Mouse (Mus musculus): ENCODE data around the gene Eef1akmt3. TPM values are rescaled to one million over a fixed set of nuclear protein-coding genes. Genes with fewer than 3 reads are reported as not detected.

Eef1akmt3 gene
- total RNA-seq, 2 experiments from 2014 or later: 0.27 to 0.34 TPM

DNA sequence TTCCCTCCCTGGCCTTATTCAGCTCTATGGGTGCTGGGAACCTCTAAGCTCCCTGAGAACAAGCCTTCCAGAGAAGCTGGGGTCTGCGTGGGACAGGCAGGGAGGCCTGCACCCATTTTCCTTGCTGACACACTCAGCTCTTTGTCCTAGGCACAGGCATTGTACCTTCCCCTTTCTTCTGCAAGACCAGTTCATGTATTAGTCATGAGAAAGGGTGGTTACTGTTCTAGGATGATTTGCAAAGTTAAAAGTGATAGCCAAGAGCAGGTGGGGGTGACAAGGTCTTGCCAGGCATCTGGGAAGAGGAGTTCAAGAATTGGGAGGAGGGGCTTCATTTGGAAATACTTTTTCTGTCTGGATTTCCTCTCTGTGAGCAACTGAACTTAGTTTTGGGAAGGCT, 39.3 kb downstream of the Eef1akmt3 start:
- no peak for DNase-seq (ENCODE audit: low spot score in 2 of 2)

GRCm38 (mm10) chr10:127001297-127001696, 40.0 kb downstream of the Eef1akmt3 start:
- no peak for DNase-seq (ENCODE audit: low spot score in 2 of 2)

GRCm38 (mm10) chr10:127000529-127000928, 40.8 kb downstream of the Eef1akmt3 start, which contains the start of gene Avil:
Gene Avil (plus strand): TSS chr10:127000709.
- no peak for DNase-seq (ENCODE audit: low spot score in 2 of 2)

DNA sequence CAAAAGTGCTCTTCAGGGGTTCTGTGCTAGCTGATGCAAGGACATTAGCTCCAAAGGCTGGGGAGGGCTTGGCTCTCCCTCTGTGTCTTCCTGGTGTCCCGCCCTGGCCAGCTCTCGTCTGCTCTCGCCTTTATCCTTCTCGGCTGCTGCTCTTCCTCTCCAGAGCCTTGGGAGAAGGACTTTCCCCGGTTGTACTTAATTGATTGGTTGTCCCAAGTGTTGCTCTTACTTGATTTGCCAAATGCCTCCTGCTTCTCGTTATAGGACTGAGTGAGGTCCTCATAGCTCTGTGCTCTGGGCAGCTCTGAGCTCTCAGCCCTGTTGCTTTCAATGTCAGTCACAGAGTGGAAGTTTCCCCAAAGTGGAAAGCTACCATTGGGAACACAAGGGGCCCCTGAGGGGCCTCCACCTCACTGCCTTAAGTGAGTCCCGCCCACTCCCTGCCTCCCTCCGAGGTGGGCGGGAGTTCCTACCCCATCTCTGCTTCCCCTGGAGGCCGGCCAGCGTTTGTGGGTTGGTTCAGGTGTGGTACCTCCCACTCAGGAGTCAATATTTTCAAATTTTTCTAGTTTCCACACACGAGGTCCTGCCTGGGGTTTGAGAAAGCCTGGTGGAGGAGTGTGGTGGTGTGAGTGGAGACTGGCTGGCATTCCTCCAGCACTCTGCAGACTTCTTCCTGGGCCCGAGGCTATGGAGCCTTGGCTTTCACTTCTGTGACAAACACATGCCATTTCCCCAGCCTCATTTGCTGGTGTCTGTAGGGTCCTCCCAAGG, 43.8 kb downstream of the Eef1akmt3 start:
- DNase-seq (ENCODE audit: low spot score in 2 of 2): no peak

- DNase-seq (ENCODE audit: low spot score in 2 of 2): no peak
Measured at GRCm38 (mm10) chr10:126993621-126994020, 47.7 kb downstream of the Eef1akmt3 start.

DNA sequence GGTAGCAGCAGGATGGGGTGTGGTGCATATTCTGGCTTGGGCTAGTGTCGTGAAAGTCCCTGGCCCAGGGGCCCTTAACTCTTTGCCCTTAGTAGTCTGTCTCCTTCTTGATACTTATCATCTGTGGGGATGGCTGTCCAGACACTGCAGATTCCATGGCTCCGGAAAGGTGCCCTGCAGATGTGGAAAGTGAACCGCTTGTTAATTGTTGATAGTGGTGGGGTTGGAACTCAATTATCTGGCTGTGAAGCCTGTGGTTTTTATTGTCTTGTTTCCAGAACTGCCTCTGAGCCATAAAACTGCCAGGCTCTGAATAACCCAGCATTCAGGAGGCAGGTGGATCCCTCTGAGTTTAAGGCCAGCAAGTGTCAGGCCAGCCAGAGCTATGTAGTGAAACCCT, 49.6 kb downstream of the Eef1akmt3 start:
- DNase-seq (ENCODE audit: low spot score in 2 of 2): no peak

- DNase-seq (ENCODE audit: low spot score in 2 of 2): peak; percentile 93
Measured at GRCm38 (mm10) chr10:126990313-126991056, 50.8 kb downstream of the Eef1akmt3 start.

GRCm38 (mm10) chr10:126988513-126989165, 52.7 kb downstream of the Eef1akmt3 start:
- DNase-seq (ENCODE audit: low spot score in 2 of 2): no peak

DNA sequence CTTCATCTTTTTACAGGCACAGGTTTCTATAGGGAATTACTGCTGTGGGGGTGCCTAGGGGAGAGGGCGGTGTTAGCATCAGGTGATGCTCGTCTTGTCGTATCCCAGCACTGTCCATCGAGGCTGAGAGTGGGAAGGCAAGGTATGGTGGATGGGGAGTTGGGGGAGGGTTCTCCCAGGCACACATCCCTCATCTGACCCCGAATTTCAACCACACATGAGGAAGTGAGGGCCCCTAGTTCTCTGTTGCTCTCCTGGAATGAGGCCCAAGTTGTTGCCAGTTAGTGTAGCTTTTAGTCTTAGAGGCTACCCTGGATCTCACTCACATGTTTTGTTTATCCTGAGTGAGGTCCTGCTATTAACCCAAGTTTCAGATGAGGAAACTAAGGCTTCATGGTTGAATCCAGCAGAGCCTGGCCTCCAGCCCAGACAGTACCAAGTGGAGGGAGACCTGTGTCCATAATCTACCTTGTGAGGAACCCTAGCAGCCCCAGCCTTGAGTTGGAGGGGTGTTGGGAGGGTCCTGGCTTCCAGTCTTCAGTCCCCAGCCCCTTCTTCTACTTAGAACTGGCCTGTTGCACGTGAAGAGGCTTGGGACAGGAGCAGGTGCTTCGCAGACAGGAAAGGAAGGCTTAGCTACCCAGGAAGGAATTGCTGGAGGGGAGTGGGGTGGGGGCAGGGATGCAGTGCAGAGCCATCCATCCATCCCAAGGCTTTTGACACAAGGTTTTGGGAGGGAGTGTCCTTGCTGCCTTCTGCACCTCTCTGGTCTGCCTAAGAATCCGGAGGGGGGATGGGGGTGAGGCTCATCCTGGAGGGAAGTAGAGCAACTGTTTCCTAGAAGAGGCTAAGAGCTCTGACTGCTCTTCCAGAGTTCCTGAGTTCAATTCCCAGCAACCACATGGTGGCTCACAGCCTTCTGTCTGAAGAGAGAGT, 53.9 kb downstream of the Eef1akmt3 start:
- no peak for DNase-seq (ENCODE audit: low spot score in 2 of 2)

- DNase-seq (ENCODE audit: low spot score in 2 of 2): peak; percentile 82
Measured at GRCm38 (mm10) chr10:126986541-126986961, 54.8 kb downstream of the Eef1akmt3 start.

- DNase-seq (ENCODE audit: low spot score in 2 of 2): no peak
Measured at GRCm38 (mm10) chr10:126985579-126985978, 55.7 kb downstream of the Eef1akmt3 start.

DNA sequence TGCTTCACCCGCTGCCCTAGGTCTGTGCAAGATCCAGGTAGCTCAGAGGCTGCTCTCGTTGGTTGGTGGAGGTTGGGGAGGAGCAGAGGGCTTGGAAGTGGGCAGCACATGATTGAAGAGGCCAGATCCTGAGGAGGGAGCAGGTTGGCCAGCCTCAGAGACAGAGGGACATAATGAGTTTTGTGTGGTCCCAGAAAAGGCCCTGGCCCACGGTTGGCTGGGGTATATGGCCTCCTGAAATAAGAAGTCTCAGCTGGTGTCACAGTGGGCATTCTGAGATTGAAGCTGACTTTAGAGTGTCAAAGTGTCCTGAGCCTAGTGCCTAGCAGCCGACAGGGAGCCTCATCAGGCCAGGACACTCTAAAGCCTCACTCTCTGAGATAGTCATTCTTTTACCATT, 56.2 kb downstream of the Eef1akmt3 start:
- DNase-seq (ENCODE audit: low spot score in 2 of 2): no peak

DNA sequence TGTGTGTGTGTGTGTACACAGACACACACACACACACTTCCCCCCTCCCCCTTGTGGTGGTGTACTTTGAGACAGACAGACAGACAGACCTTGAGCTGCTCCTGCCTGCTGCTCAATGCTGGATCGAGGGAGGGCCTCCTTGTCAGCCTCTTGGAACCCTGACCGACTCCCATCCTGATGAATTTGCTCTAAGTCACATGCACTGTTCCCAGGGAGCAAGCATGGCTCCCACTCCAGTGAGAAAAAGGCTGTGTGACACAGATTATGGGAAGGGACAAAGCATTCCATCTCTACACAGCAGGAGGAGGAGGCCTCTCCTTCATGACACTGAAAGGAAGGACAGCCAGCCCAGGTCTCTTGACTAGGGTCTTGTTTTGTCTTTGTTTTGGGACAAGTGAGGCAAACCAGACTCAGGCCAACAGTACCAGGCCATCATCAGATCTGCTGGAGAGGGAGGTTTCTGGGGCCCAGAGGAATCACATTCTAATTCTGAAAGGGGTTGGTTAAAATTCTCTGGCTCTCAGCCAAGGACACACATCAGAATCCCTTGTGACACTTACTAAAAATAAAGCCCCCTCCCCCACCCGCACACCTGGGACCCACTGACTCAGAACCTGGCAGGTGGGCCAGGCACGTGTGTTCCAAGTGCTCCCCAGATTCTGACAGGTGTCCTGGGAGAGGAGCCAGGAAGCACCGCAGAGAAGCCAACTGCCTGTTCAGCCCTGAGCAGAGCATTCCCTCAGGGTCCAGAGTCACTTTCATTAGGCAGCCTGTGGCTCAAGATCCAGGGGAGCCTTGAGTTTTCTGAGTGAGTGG, 56.9 kb downstream of the Eef1akmt3 start:
- DNase-seq (ENCODE audit: low spot score in 2 of 2): peak in 1 of 2 experiments; percentile 52

DNA sequence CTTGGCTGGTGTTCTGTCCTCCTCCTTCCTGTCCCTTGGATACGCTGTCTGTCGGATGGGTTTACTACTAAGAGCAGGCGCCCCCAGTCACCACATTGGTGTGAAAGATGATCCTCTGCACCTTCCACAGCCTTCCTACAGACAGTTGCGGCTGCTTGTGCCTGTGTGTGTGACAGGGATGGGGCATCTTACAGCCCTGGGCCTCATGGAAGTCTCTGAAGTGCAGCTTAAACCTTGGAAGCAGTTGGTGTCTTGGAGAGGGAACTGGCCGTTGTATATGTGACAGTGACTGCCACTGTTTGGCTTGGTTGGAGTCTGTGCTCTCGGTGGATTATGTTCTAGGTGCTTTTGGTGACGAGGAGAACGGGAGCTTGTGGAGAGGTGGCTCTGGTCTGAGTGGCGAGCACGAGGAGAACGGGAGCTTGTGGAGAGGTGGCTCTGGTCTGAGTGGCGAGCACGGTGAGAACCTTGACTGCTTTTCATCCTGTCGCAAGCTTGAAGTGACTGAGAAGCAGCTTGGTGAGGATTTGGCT, 58.1 kb downstream of the Eef1akmt3 start:
- DNase-seq (ENCODE audit: low spot score in 2 of 2): no peak

DNA sequence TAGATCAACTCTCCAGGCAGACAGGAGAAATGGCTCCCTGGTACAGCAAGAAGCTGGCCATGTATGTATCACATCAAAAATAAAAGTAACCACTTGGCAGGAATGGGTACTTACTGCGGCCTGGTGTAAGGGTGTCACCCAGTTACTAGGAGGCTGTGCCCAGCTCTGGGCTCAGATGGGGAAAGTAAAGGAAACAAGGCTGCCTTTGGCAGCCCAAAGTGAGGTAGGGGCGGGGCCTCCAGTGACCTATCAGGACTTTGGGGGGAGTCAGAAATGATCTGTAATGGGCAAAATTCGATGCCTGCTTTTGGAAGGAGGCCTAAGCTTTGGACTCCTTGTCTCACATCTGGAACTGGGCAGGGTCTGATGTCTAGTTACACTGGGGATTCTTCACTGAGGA, 59.6 kb downstream of the Eef1akmt3 start:
- no peak for DNase-seq (ENCODE audit: low spot score in 2 of 2)
